Mouse (Mus musculus) liver, adult 10 weeks (tissue): ENCODE results near the gene Klhl13. TPM values are rescaled to one million over a fixed set of nuclear protein-coding genes. Genes with fewer than 3 reads are reported as not detected.

Experiments used
- polyA plus RNA-seq: library from polyadenylated mRNA; stranded (reverse); fragments of 350-450 nt; fragmentation: Illumina TruSeq; extraction: RNeasy Lipid Tissue Mini Kit (QIAGEN cat#74804); gene quantifications from one replicate; pipeline ENCODE4 v1.2.3, GENCODE M21; 2014; ENCODE audit warnings: low read depth, low replicate concordance

Klhl13 gene
- polyA plus RNA-seq = 20.2 TPM

DNA sequence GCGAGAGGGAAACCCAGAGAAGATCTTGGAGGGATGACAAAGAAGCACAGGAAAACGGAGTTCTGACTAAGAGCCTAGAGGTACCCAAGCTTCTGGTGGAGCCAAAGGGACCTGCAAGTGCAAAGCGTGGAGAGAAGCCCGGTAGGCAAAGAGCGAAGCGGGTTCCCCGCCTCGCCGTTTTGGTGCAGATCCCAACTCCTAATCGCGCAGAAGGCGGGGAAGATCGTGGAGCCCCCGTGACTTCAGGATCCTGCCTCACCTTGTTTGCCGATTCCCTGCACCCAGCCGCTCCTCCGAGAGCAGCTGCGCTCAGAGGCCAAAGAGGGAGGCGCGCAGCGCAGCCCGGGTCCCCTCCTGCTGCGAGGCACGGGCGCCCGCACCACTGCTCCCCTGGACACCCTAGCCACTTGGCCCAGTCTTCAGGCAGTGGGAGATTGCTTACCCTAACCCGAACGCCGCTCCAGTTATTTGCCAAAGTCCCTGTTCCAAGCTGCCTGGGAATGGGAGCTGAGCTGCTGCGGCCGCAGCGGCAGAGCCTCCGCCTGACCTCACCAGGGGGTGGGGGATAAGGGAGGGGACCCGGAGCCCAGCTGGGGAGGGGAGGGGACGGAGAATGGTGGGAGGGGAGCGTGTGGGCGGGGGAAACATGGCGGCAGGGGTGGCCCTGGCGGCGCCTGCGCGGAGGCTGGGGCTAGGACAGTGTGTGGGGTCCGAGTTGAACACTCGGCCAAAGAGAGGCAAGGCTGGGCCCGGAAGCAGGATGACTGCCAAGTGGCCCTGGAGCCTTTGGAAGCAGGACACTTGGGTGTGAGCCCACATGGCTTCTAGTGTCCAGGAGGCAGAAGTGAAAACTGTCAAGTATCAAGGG lies at the start of gene Klhl13:
Gene Klhl13 (minus strand): TSS at position 569 of the 868 bp plus-strand sequence.

